Mouse (Mus musculus) hindbrain, embryonic 11.5 days (tissue): Measurements from ENCODE around the gene Rcsd1. TPM values are rescaled to one million over a fixed set of nuclear protein-coding genes. Genes with fewer than 3 reads are reported as not detected.

ENCODE experiments used
- polyA plus RNA-seq: library from polyadenylated mRNA; unstranded; fragments of >200 nt; fragmentation: Nextera tagmentation; extraction: Ambion mirVana; gene quantifications from 2 replicates; pipeline ENCODE4 v1.2.1, GENCODE M21; 2014

Rcsd1 gene
- polyA plus RNA-seq, 1 experiment from 2014 or later = 8.5 TPM

Other genes starting within 250 kb of the Rcsd1 start
- gene Dcaf6, start 249.3 kb downstream of the Rcsd1 start, polyA plus RNA-seq = 11.8 and 11.9 TPM in 2 replicates
- gene Mpc2, start 249.1 kb downstream of the Rcsd1 start, polyA plus RNA-seq = 127 and 129 TPM in 2 replicates
- gene Adcy10, start 224.6 kb downstream of the Rcsd1 start, polyA plus RNA-seq = 0.04 and 0.15 TPM in 2 replicates
- gene Mpzl1, start 75.2 kb downstream of the Rcsd1 start, polyA plus RNA-seq = 149 and 150 TPM in 2 replicates
- 38.1 and 38.2 TPM in 2 replicates for gene Creg1, start 54.0 kb upstream of the Rcsd1 start, polyA plus RNA-seq
- gene Cd247, start 78.9 kb upstream of the Rcsd1 start, polyA plus RNA-seq = 0.88 and 1.3 TPM in 2 replicates